Mouse (Mus musculus) adrenal gland, adult 2 months (tissue): Measurements from ENCODE around the gene Gbe1. TPM values are rescaled to one million over a fixed set of nuclear protein-coding genes. Genes with fewer than 3 reads are reported as not detected.
A peak's percentile ranks its signal among the peaks of the same experiment; 100 is the strongest.

Experiments
- DNase-seq: peaks from one replicate; pipeline ENCODE4 v3.0.0; 2021
- polyA plus RNA-seq: library from polyadenylated mRNA; depleted of rRNA; stranded (reverse); fragments of >200 nt; gene quantifications from 2 replicates; pipeline ENCODE4 v1.2.3, GENCODE M21; 2012
- total RNA-seq, 2 experiments: library from RNA; stranded (reverse); gene quantifications; 2 replicates each; pipeline ENCODE4 v1.2.3; 2021

The Gbe1 gene
- total and polyA plus RNA-seq, 3 experiments: 61.9 to 83.0 (median 78.2) TPM

- peak; percentile 83 for DNase-seq
These were observed 39.3 kb downstream of the Gbe1 start for GRCm38 (mm10) chr16:70353058-70353457.

- DNase-seq: peak; percentile 33
These were observed 44.6 kb downstream of the Gbe1 start for GRCm38 (mm10) chr16:70358326-70358725.

- DNase-seq: no peak
These were observed 51.5 kb downstream of the Gbe1 start for GRCm38 (mm10) chr16:70365229-70365628.

- DNase-seq: no peak
These were observed 67.3 kb downstream of the Gbe1 start for GRCm38 (mm10) chr16:70381045-70381444.

- DNase-seq: no peak
These were observed 71.7 kb downstream of the Gbe1 start for GRCm38 (mm10) chr16:70385494-70385893.

- no peak for DNase-seq
These were observed 73.6 kb downstream of the Gbe1 start for GRCm38 (mm10) chr16:70387385-70387784.

- no peak for DNase-seq
These were observed 81.5 kb downstream of the Gbe1 start for GRCm38 (mm10) chr16:70395276-70395675.

GRCm38 (mm10) chr16:70407780-70408179 is 94.0 kb downstream of the Gbe1 start:
- DNase-seq: no peak

GRCm38 (mm10) chr16:70421077-70421476 is 107.3 kb downstream of the Gbe1 start:
- no peak for DNase-seq

GRCm38 (mm10) chr16:70449520-70449919 is 135.8 kb downstream of the Gbe1 start:
- no peak for DNase-seq

- no peak for DNase-seq
These were observed 161.8 kb downstream of the Gbe1 start for GRCm38 (mm10) chr16:70475583-70475982.

- no peak for DNase-seq
These were observed 162.4 kb downstream of the Gbe1 start for GRCm38 (mm10) chr16:70476161-70476560.

- DNase-seq: no peak
These were observed 166.7 kb downstream of the Gbe1 start for GRCm38 (mm10) chr16:70480494-70480893.

- DNase-seq: peak; percentile 53
These were observed 192.7 kb downstream of the Gbe1 start for GRCm38 (mm10) chr16:70506457-70506856.

GRCm38 (mm10) chr16:70510938-70511337 is 197.2 kb downstream of the Gbe1 start:
- DNase-seq: no peak

- DNase-seq: no peak
These were observed 209.1 kb downstream of the Gbe1 start for GRCm38 (mm10) chr16:70522861-70523260.

- no peak for DNase-seq
These were observed 209.8 kb downstream of the Gbe1 start for GRCm38 (mm10) chr16:70523566-70523965.

GRCm38 (mm10) chr16:70524273-70524672 is 210.5 kb downstream of the Gbe1 start:
- no peak for DNase-seq

GRCm38 (mm10) chr16:70527224-70527623 is 213.5 kb downstream of the Gbe1 start:
- DNase-seq: no peak

GRCm38 (mm10) chr16:70535224-70535623 is 221.5 kb downstream of the Gbe1 start:
- no peak for DNase-seq

GRCm38 (mm10) chr16:70550835-70551234 is 237.1 kb downstream of the Gbe1 start:
- no peak for DNase-seq

GRCm38 (mm10) chr16:70561635-70562348 is 248.0 kb downstream of the Gbe1 start:
- DNase-seq: no peak

- no peak for DNase-seq
These were observed 248.8 kb downstream of the Gbe1 start for GRCm38 (mm10) chr16:70562574-70562973.

GRCm38 (mm10) chr16:70563456-70563855 is 249.7 kb downstream of the Gbe1 start:
- no peak for DNase-seq
